Mouse (Mus musculus) brain, adult 2 months (tissue): ENCODE measurements around the gene Agap2.

Experiments
- DNase-seq: peaks from one replicate; pipeline ENCODE4 v3.0.0; 2011; ENCODE audit warnings: low read depth, low spot score

The Agap2 gene

DNA sequence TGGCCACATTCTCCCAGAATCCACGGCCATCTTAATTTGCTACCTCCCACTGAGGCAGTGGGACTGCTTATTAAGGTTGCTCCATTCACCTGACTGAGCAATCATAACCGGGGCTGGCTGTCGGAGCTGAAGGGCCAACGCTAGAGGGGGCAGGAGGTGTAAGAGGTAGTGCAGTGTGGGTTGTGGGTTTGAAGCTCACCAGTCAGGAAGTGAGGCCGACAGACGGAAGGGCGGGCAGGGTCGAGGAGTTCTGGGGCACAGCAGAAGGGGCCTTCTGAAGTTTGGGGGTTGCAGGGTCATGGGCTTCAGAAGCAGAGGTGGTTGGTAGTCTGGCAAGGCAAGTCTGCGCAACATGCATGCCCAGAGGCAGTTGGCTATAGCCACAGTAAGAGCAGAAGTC is at the start of gene Agap2:
Gene Agap2, plus strand, starts transcription at position 205 of the 400 bp plus-strand sequence.
- no peak for DNase-seq

DNA sequence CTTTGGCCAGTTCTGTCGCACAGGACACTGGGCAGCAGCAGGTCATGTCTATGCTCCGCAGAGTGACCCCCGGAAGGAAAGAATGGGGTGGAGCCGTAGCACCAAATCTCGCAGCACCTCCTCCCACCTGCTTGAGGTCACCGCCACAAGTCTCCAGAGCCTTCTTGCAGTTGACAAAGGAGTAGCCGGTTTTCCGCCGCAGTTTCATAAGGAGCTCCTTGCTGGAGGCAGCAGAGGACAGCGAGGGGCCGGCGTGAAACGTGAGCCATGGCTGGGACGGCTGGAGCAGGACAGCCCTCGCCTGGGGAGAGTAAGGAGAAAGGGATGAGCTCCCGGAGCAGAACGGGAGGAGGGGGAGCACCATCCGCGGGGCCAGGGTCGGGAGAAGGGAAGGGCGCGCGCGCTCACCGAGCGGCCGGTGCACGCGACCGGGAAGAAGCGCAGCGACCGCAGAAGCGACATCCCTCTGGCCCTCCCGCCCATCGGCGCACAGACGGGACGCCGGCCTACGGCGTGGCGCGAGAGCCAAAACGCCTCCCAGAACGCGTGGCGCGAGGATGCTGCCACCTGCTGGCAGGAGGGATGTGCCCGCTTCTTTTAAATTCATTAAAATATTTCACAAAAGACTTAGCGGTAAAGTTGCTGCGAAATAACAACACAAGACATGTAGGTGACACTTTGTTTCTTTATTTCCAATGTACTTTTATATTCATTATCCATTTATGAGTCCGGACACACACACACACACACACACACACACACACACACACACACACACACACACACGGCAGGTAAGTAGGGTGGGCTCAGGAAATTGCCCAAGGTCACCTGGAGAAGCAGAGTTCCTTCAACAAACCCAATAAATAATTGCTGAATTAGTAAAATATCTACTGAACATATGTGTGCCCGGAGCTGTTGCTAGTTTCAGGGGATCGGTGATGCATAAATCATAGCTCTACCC is 44.5 kb upstream of the Agap2 start, which contains the start of gene Tsfm:
Gene Tsfm, minus strand, starts transcription at position 505 of the 961 bp plus-strand sequence.
- DNase-seq, result peak; percentile 98

DNA sequence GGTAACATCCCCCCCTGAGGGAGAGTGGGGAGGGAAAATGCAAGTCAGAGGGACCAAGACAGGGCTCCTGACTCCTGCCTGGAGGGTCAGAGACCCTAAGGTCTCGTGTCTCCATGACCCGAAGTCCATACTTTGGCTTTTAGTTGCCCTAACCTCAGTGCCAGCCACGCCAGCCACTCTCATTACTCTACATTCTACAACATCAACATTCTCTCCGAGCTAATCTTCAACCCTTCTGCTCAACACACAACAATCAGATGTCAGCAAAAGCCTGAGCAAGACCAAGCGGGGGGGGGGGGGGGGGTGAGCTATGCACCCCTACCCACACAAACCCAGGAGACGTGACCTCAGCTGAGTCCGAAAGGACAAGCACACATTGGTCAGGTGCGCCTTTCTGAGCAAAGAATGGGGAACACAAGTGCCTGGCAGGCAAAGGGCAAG is 41.8 kb upstream of the Agap2 start:
- no peak for DNase-seq

DNA sequence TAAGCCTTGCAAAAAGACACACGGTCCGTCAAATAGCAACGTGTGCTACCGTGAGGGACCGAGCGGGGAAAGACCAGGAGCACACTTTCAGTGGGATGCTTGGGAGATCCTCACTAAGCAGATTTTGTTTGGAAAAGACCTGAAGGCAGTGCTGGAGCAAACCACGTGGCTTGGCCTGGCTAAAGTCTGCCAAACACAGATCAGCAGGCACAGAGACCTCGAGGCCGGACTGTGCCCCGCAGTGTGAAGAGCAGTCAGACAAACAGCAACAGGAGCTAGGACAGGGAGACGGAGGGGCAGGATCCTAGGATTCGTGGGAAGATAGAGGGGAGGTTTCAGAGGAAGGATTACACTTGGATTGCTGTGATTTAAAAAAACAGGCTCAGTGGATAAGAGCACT is 38.8 kb upstream of the Agap2 start:
- no peak for DNase-seq

DNA sequence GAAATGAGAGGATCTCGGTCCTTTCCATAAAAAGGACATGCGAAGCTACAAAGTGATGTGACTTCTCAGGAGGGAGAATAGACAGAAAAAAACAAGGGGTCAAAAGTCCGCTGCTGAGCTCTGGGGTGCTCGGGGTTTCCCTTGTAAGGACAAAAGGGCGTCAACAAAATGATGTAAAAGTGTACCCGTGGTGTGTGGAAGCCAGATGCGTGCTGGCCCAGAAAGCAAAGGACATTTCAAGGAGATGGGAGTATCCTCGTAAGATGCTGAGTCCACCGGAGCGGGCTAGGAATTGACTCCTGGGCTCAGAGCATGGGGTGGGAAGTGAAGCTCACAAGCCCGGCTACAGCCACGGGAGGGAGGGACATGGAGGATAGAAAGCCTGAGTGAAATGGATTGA is 37.4 kb upstream of the Agap2 start:
- DNase-seq, result no peak

DNA sequence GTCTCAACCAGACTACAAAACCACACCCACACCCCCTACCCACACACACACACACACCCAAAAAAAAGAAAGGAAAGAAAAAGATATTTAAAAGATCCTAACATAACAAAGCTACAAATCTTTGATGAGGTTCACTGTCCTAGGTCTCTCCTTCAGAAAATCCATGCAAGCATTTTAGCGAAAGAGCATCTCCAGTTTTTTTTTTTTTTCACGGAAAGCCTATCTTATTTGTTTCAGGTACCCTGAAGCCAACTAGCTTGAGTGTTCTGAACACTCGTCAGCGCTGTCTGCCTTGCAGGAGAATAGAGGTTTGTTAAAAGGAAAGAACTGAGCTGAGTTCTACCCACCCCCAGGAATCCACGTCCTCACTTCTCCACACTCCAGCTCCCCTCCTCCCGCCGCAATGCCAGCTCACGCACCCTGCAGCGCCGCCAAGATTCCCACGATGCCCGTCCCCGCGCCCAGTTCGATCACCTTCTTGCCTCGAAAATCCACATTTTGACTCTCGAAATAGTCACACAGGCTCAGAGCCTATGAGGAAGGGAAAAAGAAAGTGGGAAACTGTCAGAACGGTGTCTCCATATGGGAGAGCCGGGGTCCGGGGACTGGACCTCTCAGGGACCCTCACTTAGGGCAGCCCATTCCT is 34.4 kb upstream of the Agap2 start:
- peak; percentile 63 for DNase-seq

DNA sequence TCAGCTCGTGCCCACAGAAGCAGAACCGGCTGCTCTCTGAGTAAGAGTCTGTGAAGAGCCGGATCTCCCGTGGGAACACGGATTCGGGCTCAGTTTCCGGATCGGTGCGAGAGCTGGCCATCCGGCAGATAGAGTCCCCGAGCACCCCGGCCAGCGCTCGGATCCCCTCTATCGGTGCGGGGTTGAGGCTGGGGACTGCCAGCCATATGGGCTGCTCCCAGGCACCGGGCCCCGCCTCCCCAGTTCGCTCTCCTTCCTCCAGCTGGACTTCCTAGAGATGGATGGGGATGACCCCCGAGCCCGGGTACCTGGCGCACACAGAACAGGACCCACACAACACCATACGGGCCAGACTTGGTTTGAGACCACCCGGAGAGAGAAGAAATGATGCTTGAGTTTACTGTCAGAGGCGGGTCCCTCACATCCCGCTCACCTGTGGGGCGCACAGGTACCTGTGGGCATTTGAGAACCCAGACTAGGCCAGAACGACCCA is 33.8 kb upstream of the Agap2 start, which contains the start of the genes Mettl1 and Eef1akmt3:
Gene Mettl1, plus strand, starts transcription at position 141 of the 493 bp plus-strand sequence.
Gene Eef1akmt3, minus strand, starts transcription at position 240 of the 493 bp plus-strand sequence.
- no peak for DNase-seq

DNA sequence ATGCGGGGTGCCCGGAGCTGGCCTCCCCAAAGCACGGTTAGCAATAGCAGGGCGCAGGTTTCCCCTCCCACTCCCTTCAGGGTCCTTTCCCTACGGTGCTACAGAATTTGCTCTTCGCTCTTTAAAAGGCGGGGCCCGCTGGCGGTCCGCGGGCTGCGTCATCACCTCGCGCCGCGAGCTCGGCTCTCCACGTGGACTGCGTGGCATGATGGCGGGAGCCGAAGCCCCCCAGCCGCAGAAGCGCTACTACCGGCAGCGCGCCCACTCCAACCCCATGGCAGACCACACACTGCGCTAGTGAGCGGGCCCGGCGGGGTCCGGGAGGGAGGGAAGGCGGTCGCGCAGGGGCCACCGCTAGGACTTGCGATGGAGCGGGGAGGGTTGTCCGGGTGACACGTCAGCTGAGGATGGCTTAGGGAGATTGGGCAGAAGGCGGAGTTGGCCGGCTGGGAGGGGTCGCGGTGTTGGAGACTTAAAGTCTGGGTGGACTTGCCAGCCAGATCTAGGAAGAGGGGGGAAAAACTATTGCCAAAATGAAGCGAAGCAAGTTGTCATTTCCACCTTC is 33.2 kb upstream of the Agap2 start:
- peak; percentile 92 for DNase-seq

DNA sequence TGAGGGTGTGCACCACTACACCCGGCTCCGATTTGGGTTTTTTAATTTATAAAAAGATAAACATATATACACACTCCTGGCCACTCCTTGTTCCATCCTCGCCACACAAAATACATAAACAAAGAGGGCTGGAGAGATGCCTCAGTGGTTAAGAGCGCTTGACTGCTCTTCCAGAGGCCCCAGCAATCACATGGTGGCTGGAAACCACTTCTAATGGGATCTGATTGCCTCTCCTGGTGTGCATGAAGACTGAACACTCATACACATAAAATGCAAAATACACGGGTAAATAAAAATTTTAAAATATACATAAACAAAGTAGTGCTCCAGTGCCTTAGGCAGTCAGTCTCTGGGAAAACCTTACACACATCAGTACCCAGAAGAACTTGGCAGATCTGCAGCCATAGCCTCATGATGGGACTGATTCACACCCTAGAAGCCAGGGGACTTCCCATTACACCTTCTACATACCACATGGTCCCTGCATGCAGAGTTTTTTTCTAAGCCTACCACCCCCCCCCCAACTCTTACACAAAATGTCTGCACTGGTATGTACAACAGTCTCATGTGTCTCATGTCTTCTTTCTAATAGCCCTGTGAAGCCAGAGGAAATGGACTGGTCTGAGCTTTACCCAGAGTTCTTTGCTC is 32.5 kb upstream of the Agap2 start:
- DNase-seq, result no peak

DNA sequence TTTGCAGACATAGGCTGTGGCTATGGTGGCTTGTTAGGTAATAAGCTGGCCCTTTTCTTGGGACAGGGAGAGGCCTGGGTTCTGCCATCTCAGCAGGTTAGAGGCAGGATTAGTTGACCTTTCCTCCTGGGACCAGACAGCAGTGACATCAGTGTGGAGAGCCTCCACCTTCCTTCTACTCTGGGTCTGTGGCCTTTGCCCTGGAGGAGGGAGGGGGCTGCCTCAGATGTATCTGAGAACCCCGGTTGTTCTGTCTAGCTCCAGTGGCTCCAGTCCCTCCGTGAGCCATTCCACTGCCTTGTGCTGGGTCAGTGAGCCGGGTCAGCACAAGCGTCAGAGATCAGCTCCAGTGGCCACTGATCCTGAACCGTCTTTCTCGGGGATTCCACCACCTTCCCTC is 31.9 kb upstream of the Agap2 start:
- no peak for DNase-seq

DNA sequence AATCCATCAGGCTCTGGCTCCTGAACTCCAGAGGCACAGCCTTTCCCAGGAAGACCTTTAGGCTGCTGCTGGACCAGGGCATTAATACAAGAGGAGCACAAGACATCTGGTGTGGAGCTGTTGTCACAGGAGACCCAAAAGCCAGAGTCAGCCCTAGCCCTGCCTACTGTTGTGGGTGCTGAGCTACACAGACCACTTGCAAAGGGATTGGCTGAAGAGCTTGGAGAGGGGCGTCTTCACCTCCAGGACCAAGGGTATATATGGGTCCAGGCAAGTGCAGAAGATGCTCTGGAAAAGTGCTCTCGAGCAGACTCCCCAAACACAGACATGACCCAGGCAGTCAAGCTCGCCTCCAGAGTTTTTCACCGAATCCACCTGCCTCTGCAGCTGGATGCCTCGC is 27.1 kb upstream of the Agap2 start, which contains the start of gene Cyp27b1:
Gene Cyp27b1, plus strand, starts transcription at position 297 of the 400 bp plus-strand sequence.
- no peak for DNase-seq

DNA sequence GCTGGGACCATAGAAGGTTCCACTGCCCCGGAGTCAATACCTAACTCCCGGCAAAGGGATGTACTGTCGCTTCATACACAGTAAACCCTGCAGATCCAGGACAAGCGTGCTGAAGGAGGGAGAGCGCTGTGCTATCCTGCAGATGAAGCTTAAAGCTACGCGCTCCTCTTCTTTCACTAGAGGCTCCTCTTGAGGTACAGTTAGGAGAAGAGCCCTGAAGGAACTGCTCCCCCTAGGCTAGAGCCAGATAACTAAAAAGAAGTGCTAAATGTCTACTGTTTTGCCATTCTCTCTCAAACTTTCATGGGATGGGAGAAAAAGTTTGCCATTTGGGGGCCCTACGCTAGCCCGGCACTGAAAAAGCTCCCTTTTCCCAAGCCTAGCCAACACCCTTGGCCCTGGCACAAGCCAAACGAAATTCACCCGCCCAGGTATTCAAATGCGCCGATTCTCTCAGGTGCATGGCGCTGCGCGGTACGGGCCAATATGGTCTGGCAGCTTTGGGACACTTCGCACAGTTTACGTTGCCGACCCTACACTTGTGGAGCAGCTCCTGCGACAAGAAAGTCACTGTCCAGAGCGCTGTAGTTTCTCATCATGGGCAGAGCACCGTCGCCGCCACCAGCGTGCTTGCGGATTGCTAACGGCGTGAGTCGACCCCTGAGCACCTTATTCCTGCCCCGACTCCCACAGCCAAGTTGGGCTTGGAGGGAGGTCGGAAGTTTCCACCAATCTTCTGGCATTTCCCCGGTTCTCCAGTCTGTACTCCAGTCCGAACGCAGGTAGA is 26.3 kb upstream of the Agap2 start:
- DNase-seq, result peak; percentile 53

DNA sequence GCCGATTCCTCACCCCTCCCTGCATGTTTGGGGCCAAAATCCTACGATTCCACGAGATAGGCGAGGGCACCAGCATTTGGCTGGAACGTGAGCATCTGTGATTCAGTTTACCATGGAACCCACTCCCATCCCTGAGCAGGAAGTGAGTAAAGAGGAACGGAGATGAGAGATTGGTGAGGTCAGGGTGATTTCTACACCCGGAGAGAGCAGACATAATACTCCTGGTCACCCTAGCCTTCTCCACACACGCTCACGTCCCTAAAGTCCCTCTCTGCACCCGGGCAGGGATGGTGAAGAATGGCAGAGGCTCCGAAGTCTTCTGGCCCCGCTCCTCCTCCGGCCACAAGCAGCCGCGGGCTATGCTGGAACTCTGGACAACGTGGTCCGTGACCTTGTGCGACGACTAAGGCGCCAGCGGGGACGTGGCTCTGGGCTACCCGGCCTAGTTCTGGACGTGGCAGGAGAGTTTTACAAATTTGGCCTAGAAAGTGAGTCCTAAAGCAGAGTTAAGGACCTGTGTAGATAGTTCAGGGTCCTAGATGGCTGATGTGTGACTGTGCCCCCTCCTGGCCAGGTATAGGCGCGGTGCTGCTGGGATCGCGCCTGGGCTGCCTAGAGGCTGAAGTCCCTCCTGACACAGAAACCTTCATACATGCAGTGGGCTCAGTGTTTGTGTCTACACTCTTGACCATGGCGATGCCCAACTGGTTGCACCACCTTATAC is 25.5 kb upstream of the Agap2 start:
- DNase-seq, result no peak

DNA sequence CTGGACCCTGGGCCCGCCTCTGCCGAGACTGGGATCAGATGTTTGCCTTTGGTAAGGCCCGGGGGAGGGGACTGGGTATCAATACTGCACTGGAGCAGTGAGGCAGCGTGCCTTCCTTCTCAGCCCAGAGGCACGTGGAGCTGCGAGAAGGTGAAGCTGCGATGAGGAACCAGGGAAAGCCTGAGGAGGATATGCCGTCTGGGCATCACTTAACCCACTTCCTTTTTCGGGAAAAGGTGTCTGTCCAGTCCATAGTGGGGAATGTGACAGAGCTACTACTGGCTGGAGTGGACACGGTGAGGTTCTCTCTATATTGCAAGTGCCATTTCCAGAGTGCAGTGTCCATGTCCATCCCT is 25.0 kb upstream of the Agap2 start:
- DNase-seq, result no peak

DNA sequence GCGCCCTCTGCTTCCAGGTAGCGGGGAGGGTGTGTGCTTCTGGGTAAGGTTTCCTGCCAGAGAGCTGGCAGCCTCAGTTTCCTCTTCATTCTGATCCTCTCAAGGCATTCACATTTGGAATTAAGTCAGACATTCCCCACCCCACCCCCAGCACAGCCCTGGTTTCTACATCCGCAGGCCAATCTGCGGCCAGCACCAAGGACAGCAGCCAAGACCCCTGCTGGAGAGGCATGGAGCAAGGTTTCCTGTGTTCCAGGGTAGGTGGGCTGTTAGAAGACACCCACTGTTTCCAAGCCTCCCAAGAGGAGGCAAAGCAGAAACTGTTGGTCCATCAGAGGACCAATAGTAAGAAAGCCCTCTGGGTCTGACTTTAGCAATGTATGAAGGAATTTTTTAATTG is 20.4 kb upstream of the Agap2 start:
- DNase-seq, result no peak

DNA sequence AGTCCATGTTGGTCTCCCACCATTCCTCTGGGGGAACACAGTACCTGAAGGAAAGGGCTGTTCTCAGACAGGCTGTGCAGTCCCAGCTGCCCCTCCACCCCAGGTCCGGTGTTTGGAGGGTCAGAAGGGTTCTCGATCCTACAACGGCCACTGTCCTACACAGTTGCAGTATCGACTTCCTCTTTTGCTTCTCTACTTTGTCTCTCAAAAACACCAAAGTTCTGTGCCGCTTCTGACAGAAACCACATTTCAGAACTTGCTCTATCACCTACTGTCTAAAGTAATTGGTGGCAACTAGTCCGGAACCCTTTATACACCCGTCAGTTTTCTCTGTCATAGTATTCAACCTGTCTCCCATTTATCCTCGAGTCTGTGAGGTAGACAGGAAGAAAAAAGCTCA is 19.7 kb upstream of the Agap2 start:
- no peak for DNase-seq

DNA sequence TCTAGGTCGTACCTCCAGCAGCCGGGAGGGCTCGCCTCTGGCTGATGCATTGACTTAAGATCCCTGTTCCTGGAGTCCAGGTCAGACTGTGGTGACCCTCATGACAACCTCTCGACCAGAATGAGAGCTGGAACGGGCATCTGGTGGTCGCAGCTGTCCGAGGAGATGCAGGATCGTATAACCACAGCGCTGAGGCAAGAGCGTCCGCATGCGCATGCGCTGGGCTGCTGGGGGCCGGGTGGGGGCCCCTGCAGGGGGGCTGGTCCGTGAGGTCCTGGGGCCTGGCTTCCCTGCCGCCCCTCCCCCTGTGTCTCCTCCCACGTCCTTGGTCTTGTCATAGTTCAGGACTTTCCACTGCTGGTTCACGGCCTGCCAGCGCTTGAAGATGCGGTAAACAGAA is 18.6 kb upstream of the Agap2 start:
- DNase-seq, result no peak

DNA sequence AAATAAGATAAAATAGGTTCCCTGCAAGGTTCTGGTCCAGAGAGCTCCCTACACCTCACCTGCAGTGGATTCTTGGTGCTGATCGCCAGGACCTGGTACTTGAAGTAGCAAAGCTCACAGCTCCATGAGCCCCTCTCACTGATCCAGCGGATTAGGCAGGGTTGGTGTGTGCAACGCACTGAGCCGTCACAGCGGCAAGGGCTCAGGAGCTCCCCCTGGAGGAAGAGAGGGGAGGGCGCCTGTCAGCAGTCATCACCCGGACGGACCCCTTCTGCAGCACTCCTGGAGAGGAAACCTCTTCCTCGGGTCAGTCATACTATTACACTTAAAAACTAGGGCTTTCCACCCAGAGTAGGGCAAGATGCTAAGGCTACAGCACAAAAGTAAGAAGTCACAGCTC is 16.9 kb upstream of the Agap2 start:
- peak; percentile 79 for DNase-seq

DNA sequence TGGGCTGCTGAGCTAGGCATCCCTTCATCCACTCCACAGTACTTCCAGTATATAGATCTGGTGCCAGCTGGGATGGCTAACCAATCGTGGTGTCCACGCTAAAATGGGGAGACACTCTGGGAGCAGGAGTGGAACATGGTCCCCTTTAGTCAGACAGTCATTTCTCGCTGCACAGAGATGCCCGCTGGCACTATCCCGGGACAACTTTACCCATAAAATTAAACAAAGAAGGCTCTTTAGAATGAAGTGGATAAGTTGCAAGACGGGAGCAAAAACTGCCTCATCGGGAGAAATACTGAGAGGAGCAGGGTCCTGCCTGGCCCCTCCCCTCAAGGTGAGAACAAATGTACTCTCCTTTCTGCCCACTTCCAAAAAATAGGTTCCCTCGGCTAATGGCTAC is 16.4 kb upstream of the Agap2 start:
- DNase-seq, result no peak
